In the genomic region with DNA sequence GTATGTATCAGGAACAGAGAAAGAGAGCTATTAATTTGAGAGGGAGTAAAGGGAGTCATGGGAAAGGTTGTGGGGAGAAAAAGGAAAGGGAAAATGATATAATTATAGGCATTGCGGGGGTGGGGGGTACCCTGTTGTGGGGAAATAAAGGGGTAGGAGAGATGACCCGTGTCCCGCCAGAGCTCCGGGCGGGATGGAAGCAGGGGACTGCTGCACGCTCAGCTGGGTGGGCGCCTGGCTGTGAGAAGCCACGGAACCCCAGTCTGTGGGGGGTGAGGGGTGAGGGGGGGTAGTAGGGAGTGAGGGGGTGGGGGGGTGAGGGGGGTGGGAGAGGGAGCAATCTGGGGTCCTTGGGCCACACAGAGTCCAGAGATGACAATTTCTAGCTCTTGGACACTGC, we compare ENCODE assay signal across 16 mouse cellular contexts.
"Had no signal": no experiment of that assay in that cellular context is flagged by ENCODE, and none has a peak within 500 bp of the region (broad histone marks: within the 10 kb centered on the region; RNA-seq: fewer than 3 reads in every experiment).

No protein-coding gene starts in this region.

- H3K4me2 ChIP-seq: limb, embryonic 13.5 days; liver, embryonic 12.5 days; liver, embryonic 15.5 days; midbrain, embryonic 11.5 days had no signal

- DNase-seq: kidney, adult 9 months; kidney, postnatal 14 days; kidney, postnatal 4 days; layer of hippocampus, adult 9-11 months; lung, adult 2 months; lung, postnatal 14 days; lung, postnatal 4 days; midbrain, embryonic 14.5 days; thymus, adult 18-20 months; thymus, postnatal 36 days had no signal

- H3K36me3 ChIP-seq: limb, embryonic 10.5 days; limb, embryonic 13.5 days; liver, embryonic 12.5 days; liver, embryonic 15.5 days had no signal

- H3K9ac ChIP-seq: limb, embryonic 13.5 days; liver, embryonic 12.5 days; liver, embryonic 15.5 days had no signal

- H3K27me3 ChIP-seq: limb, embryonic 13.5 days; liver, embryonic 12.5 days; liver, embryonic 15.5 days had no signal

- H3K27ac ChIP-seq: layer of hippocampus, adult 2 months; limb, embryonic 10.5 days; limb, embryonic 13.5 days; liver, embryonic 12.5 days had no signal

- H3K4me3 ChIP-seq: layer of hippocampus, adult 2 months; limb, embryonic 10.5 days; limb, embryonic 13.5 days; liver, embryonic 12.5 days; liver, embryonic 15.5 days had no signal

- H3K9me3 ChIP-seq: limb, embryonic 10.5 days; limb, embryonic 13.5 days; liver, embryonic 12.5 days; liver, embryonic 15.5 days had no signal
